Mouse (Mus musculus): ENCODE measurements at regions not wholly inside any gene's neighbourhood (a gene's known extent, or its start where the extent isn't known, plus 50 kb on each side); places are given as distances from the start of the nearest gene placed in this dataset.

GRCm38 (mm10) chr1:169051085-169051862 lies 480.0 kb downstream of the Nuf2 start:
- 69% methylated on average over 11 of the region's 11 CpGs for WGBS

GRCm38 (mm10) chr1:169049846-169050245 lies 481.4 kb downstream of the Nuf2 start:
- H3K4me1 ChIP-seq (ENCODE audit: control insufficient read depth in 2 of 2, insufficient read depth in 2 of 2, low read length in 2 of 2): no peaks in the 10 kb centered on the region
- no peak overlapping the region for H3K9ac ChIP-seq (ENCODE audit: low read length)
- no peak overlapping the region for H3K4me3 ChIP-seq (ENCODE audit: control insufficient read depth in 1 of 2, insufficient read depth in 1 of 2, low read depth in 1 of 2, low read length in 2 of 2)
- 91% methylated on average over 2 of the region's 2 CpGs for WGBS
- ATAC-seq (ENCODE audit: insufficient number of reproducible peaks, insufficient read depth, low FRiP score, low read depth): no peak
- no peak overlapping the region for H3K4me2 ChIP-seq (ENCODE audit: low read length)
- no peak overlapping the region for H3K27ac ChIP-seq (replicated peaks in 1 of 2; ENCODE audit: control insufficient read depth in 1 of 2, insufficient read depth in 1 of 2, low read depth in 2 of 2, low read length in 2 of 2)
- H3K9me3 ChIP-seq (ENCODE audit: control insufficient read depth, low read length): no peaks in the 10 kb centered on the region
- no peaks in the 10 kb centered on the region for H3K27me3 ChIP-seq (ENCODE audit: control insufficient read depth, insufficient read depth, low read length)
- H3K36me3 ChIP-seq (ENCODE audit: control insufficient read depth, insufficient read depth, low read length): no peaks in the 10 kb centered on the region

More at GRCm38 (mm10) chr1:169051085-169051862, 480.0 kb downstream of the Nuf2 start:
- H3K9ac ChIP-seq (ENCODE audit: low read length): no peak overlapping the region
- no peaks in the 10 kb centered on the region for H3K9me3 ChIP-seq (ENCODE audit: control insufficient read depth, low read length)
- H3K4me3 ChIP-seq (ENCODE audit: control insufficient read depth in 1 of 2, insufficient read depth in 1 of 2, low read depth in 1 of 2, low read length in 2 of 2): no peak overlapping the region
- no peak overlapping the region for H3K4me2 ChIP-seq (ENCODE audit: low read length)
- no peaks in the 10 kb centered on the region for H3K4me1 ChIP-seq (ENCODE audit: control insufficient read depth in 2 of 2, insufficient read depth in 2 of 2, low read length in 2 of 2)
- ATAC-seq (ENCODE audit: insufficient number of reproducible peaks, insufficient read depth, low FRiP score, low read depth): no peak
- no peaks in the 10 kb centered on the region for H3K27me3 ChIP-seq (ENCODE audit: control insufficient read depth, insufficient read depth, low read length)
- H3K27ac ChIP-seq (replicated peaks in 1 of 2; ENCODE audit: control insufficient read depth in 1 of 2, insufficient read depth in 1 of 2, low read depth in 2 of 2, low read length in 2 of 2): no peak overlapping the region
- no peaks in the 10 kb centered on the region for H3K36me3 ChIP-seq (ENCODE audit: control insufficient read depth, insufficient read depth, low read length)

GRCm38 (mm10) chr1:169046791-169047525 lies 484.3 kb downstream of the Nuf2 start:
- Histone ChIP-seq H3K4me3 (ENCODE audit: control insufficient read depth in 1 of 2, insufficient read depth in 1 of 2, low read depth in 1 of 2, low read length in 2 of 2) (no peak overlapping the region), H3K9me3 (ENCODE audit: control insufficient read depth, low read length) (no peaks in the 10 kb centered on the region), H3K4me1 (ENCODE audit: control insufficient read depth in 2 of 2, insufficient read depth in 2 of 2, low read length in 2 of 2) (no peaks in the 10 kb centered on the region), H3K27ac (replicated peaks in 1 of 2; ENCODE audit: control insufficient read depth in 1 of 2, insufficient read depth in 1 of 2, low read depth in 2 of 2, low read length in 2 of 2) (no peak overlapping the region), H3K4me2 (ENCODE audit: low read length) (no peak overlapping the region), H3K9ac (ENCODE audit: low read length) (no peak overlapping the region), H3K36me3 (ENCODE audit: control insufficient read depth, insufficient read depth, low read length) (no peaks in the 10 kb centered on the region), H3K27me3 (ENCODE audit: control insufficient read depth, insufficient read depth, low read length) (no peaks in the 10 kb centered on the region)
- no peak for ATAC-seq (ENCODE audit: insufficient number of reproducible peaks, insufficient read depth, low FRiP score, low read depth)
- WGBS: 76% methylated on average over 4 of the region's 4 CpGs

DNA sequence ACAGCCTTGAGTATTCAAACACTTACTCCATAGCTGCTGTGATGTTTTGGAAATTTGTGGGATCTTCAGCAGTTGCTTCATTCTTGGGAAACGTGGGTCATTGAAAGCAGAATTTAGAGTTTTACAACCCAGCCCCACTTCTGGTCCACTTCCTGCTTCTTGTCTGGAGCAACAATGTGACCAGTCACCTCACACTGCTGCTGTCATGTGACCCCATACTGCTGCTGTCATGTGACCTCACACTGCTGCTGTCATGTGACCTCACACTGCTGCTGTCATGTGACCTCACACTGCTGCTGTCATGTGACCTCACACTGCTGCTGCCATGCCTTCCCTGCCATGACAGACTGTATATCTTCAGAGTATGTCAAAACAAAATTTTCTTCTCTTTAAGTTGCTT lies 497.7 kb downstream of the Nuf2 start:
- H3K4me1 ChIP-seq (ENCODE audit: control insufficient read depth in 2 of 2, insufficient read depth in 2 of 2, low read length in 2 of 2): no peaks in the 10 kb centered on the region
- no peak overlapping the region for H3K9ac ChIP-seq (ENCODE audit: low read length)
- H3K27me3 ChIP-seq (ENCODE audit: control insufficient read depth, insufficient read depth, low read length): no peaks in the 10 kb centered on the region
- ATAC-seq (ENCODE audit: insufficient number of reproducible peaks, insufficient read depth, low FRiP score, low read depth): no peak
- no peaks in the 10 kb centered on the region for H3K36me3 ChIP-seq (ENCODE audit: control insufficient read depth, insufficient read depth, low read length)
- WGBS: 73% methylated on average over 1 of the region's 1 CpGs
- no peaks in the 10 kb centered on the region for H3K9me3 ChIP-seq (ENCODE audit: control insufficient read depth, low read length)
- H3K27ac ChIP-seq (replicated peaks in 1 of 2; ENCODE audit: control insufficient read depth in 1 of 2, insufficient read depth in 1 of 2, low read depth in 2 of 2, low read length in 2 of 2): no peak overlapping the region
- no peak overlapping the region for H3K4me3 ChIP-seq (ENCODE audit: control insufficient read depth in 1 of 2, insufficient read depth in 1 of 2, low read depth in 1 of 2, low read length in 2 of 2)
- H3K4me2 ChIP-seq (ENCODE audit: low read length): no peak overlapping the region

DNA sequence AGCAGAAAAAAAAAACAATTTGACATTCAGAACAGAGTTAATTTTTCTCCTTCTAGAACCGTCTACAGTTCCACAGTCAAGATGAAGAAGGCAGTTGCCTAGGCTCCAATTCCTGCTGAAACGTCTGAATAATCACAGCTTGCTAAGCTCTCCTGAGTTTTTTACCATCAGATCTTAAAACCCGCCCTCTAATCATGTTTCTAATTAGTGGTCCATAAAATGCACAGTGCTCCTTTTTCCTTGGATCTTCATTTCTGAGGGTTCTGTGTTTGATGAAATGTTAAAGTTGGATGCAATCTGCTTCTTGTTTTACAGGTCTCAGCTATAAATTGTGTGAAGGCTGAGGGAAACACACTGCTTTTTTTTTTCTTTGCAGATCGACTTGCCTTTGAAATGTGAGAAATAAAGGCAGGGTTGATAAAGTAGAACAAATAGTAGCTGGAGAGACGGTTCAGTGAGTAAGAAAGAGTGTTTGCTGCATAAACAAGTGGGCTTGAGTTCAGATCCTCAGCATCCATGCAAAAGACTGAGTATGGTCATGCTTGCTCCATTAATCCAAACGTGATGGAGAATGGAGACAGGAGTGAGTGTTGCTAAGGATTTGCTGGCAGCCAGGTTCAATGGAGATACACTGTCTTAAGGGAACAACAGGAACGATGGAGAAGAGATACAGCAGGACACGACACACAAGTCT lies 499.3 kb downstream of the Nuf2 start:
- 66% methylated on average over 8 of the region's 8 CpGs for WGBS
- H3K27me3 ChIP-seq (ENCODE audit: control insufficient read depth, insufficient read depth, low read length): no peaks in the 10 kb centered on the region
- no peaks in the 10 kb centered on the region for H3K36me3 ChIP-seq (ENCODE audit: control insufficient read depth, insufficient read depth, low read length)
- no peak overlapping the region for H3K4me2 ChIP-seq (ENCODE audit: low read length)
- no peak for ATAC-seq (ENCODE audit: insufficient number of reproducible peaks, insufficient read depth, low FRiP score, low read depth)
- H3K9me3 ChIP-seq (ENCODE audit: control insufficient read depth, low read length): no peaks in the 10 kb centered on the region
- H3K27ac ChIP-seq (replicated peaks in 1 of 2; ENCODE audit: control insufficient read depth in 1 of 2, insufficient read depth in 1 of 2, low read depth in 2 of 2, low read length in 2 of 2): no peak overlapping the region
- no peaks in the 10 kb centered on the region for H3K4me1 ChIP-seq (ENCODE audit: control insufficient read depth in 2 of 2, insufficient read depth in 2 of 2, low read length in 2 of 2)
- H3K9ac ChIP-seq (ENCODE audit: low read length): no peak overlapping the region
- H3K4me3 ChIP-seq (ENCODE audit: control insufficient read depth in 1 of 2, insufficient read depth in 1 of 2, low read depth in 1 of 2, low read length in 2 of 2): no peak overlapping the region

GRCm38 (mm10) chr1:169027706-169028105 lies 503.6 kb downstream of the Nuf2 start:
- Histone ChIP-seq H3K4me1 (ENCODE audit: control insufficient read depth in 2 of 2, insufficient read depth in 2 of 2, low read length in 2 of 2) (no peaks in the 10 kb centered on the region), H3K27me3 (ENCODE audit: control insufficient read depth, insufficient read depth, low read length) (no peaks in the 10 kb centered on the region), H3K9me3 (ENCODE audit: control insufficient read depth, low read length) (no peaks in the 10 kb centered on the region), H3K4me3 (ENCODE audit: control insufficient read depth in 1 of 2, insufficient read depth in 1 of 2, low read depth in 1 of 2, low read length in 2 of 2) (no peak overlapping the region), H3K9ac (ENCODE audit: low read length) (no peak overlapping the region), H3K4me2 (ENCODE audit: low read length) (no peak overlapping the region), H3K36me3 (ENCODE audit: control insufficient read depth, insufficient read depth, low read length) (no peaks in the 10 kb centered on the region), H3K27ac (replicated peaks in 1 of 2; ENCODE audit: control insufficient read depth in 1 of 2, insufficient read depth in 1 of 2, low read depth in 2 of 2, low read length in 2 of 2) (no peak overlapping the region)
- WGBS: 81% methylated on average over 6 of the region's 6 CpGs
- no peak for ATAC-seq (ENCODE audit: insufficient number of reproducible peaks, insufficient read depth, low FRiP score, low read depth)

GRCm38 (mm10) chr1:169027241-169027640 lies 504.0 kb downstream of the Nuf2 start:
- Histone ChIP-seq H3K9me3 (ENCODE audit: control insufficient read depth, low read length) (no peaks in the 10 kb centered on the region), H3K4me1 (ENCODE audit: control insufficient read depth in 2 of 2, insufficient read depth in 2 of 2, low read length in 2 of 2) (no peaks in the 10 kb centered on the region), H3K27me3 (ENCODE audit: control insufficient read depth, insufficient read depth, low read length) (no peaks in the 10 kb centered on the region), H3K4me3 (ENCODE audit: control insufficient read depth in 1 of 2, insufficient read depth in 1 of 2, low read depth in 1 of 2, low read length in 2 of 2) (no peak overlapping the region), H3K36me3 (ENCODE audit: control insufficient read depth, insufficient read depth, low read length) (no peaks in the 10 kb centered on the region), H3K9ac (ENCODE audit: low read length) (no peak overlapping the region), H3K27ac (replicated peaks in 1 of 2; ENCODE audit: control insufficient read depth in 1 of 2, insufficient read depth in 1 of 2, low read depth in 2 of 2, low read length in 2 of 2) (no peak overlapping the region), H3K4me2 (ENCODE audit: low read length) (no peak overlapping the region)
- no peak for ATAC-seq (ENCODE audit: insufficient number of reproducible peaks, insufficient read depth, low FRiP score, low read depth)
- WGBS: 90% methylated on average over 3 of the region's 3 CpGs
